Mouse (Mus musculus) midbrain, postnatal 0 days (tissue): ENCODE measurements around the gene Pttg1ip. TPM values are rescaled to one million over a fixed set of nuclear protein-coding genes. Genes with fewer than 3 reads are reported as not detected.

ENCODE experiments used
- ATAC-seq: fragments of 200-750 bp; cut with Nextera tagmentation; 2 replicates; pipeline ENCODE4 v1.8.0; 2017; ENCODE audit warnings: moderate number of reproducible peaks, mild to moderate bottlenecking, moderate TSS enrichment, moderate library complexity; ENCODE audit not compliant: low FRiP score
- DNase-seq: peaks from one replicate; pipeline ENCODE4 v3.0.0-alpha.2; 2015; ENCODE audit warnings: low spot score
- H3K27ac ChIP-seq: fragments of 300-500 bp; sonication (generic); 2 replicates; pipeline ENCODE4 v1.5.1; 2014; ENCODE audit warnings: low read depth, mild to moderate bottlenecking, low read length, mixed read lengths
- H3K27me3 ChIP-seq: fragments of 300-500 bp; sonication (generic); 2 replicates; pipeline ENCODE4 v1.6.1; 2014; ENCODE audit warnings: low read length, control low read depth, mixed read lengths; ENCODE audit not compliant: insufficient read depth
- H3K36me3 ChIP-seq: fragments of 300-500 bp; sonication (generic); 2 replicates; pipeline ENCODE4 v1.6.1; 2014; ENCODE audit warnings: low read length, control low read depth, mixed read lengths; ENCODE audit not compliant: insufficient read depth
- H3K4me1 ChIP-seq: fragments of 300-500 bp; sonication (generic); 2 replicates; pipeline ENCODE4 v1.6.1; 2014; ENCODE audit warnings: mild to moderate bottlenecking, control low read depth, antibody characterized with exemption, low read length, mixed read lengths; ENCODE audit not compliant: insufficient read depth
- H3K4me2 ChIP-seq: fragments of 300-500 bp; sonication (generic); 2 replicates; pipeline ENCODE4 v1.6.1; 2014; ENCODE audit warnings: low read depth, mild to moderate bottlenecking, low read length, mixed read lengths; ENCODE audit not compliant: poor library complexity, severe bottlenecking
- H3K4me3 ChIP-seq: fragments of 300-500 bp; sonication (generic); 2 replicates; pipeline ENCODE4 v1.5.1; 2014; ENCODE audit warnings: low read depth, mild to moderate bottlenecking, low read length, moderate library complexity
- H3K9ac ChIP-seq: fragments of 300-500 bp; sonication (generic); replicated peaks from 2 replicates; pipeline ENCODE4 v1.6.1; 2014; ENCODE audit warnings: mild to moderate bottlenecking, low read length, moderate library complexity, mixed read lengths; ENCODE audit not compliant: poor library complexity, severe bottlenecking
- H3K9me3 ChIP-seq: fragments of 300-500 bp; sonication (generic); 2 replicates; pipeline ENCODE4 v1.6.1; 2016; ENCODE audit warnings: low read length, control low read depth
- CTCF ChIP-seq: IDR thresholded peaks from 2 replicates; pipeline ENCODE4 v1.5.1; 2016; ENCODE audit warnings: antibody characterized with exemption, mild to moderate bottlenecking
- WGBS: fragments of 180-500 bp; shearing (Covaris S2); extraction: QIAGEN DNeasy Blood & Tissue Kit; methylation state at CpG from one replicate; pipeline ENCODE4 v1.1.7; 2014; 5-methylcytosine and 5-hydroxymethylcytosine counted together
- polyA plus RNA-seq: library from polyadenylated mRNA; unstranded; fragments of >200 nt; fragmentation: Nextera tagmentation; extraction: Ambion mirVana; gene quantifications from 2 replicates; pipeline ENCODE4 v1.2.1, GENCODE M21; 2015
- total RNA-seq: library from RNA; depleted of rRNA; stranded (reverse); fragments of >200 nt; gene quantifications from 2 replicates; pipeline ENCODE4 v1.2.3, GENCODE M21; 2014; rRNA removed

Pttg1ip gene
- total RNA-seq (87.2 and 116 TPM in 2 replicates), polyA plus RNA-seq (74.7 and 79.0 TPM in 2 replicates)

DNA sequence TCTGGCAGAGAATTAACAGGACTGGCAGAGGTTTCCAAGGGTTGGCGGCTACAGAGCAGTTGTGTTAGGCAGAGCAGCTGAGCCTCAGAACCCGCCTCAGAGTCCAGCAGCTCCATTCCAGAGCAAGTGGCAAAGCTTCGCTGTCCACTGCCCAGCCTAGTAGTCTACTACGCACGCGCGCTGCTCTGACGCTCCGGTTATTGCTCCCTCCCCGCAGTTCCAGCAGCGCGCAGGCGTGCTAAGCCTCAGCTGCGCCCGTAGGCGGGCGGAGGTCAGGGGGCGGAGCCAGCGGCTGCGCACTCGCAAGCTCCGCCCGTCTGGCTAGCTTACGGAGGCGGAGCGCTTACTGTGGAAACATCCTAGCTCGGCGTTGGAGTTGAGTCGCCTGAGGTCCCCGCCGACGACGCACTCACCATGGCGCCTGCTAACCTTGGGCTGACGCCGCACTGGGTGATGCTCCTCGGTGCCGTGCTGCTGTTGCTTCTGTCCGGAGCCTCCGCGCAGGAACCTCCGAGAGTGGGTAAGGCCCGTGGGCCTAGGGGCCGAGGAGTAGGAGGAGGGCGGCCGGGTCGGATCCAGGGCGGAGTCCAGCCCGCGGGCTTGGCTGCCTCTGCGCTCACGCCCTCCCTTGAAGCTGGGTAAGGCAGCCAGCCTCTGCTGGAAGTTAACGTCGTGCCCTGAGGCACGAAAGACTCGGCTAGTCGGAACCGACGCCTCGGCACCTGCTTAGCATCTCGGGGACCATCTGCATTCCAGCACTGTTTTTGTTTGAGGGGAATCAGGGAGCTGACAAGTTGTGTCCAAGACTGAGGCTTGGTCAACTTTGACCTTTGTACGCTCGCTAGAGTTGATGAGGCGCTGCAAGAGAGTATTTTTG, at the start of gene Pttg1ip:
Gene Pttg1ip (plus strand): TSS at position 313 of the 877 bp plus-strand sequence.
- Histone ChIP-seq H3K9ac (peak within 1 kb of the TSS; percentile 67), H3K4me3 (peak within 1 kb of the TSS; percentile 97), H3K4me2 (peak within 1 kb of the TSS; percentile 88), H3K27me3 (no peaks in the 10 kb centered on the region), H3K4me1 (peaks cover 6% of the 10 kb centered on the region; the same call in 1 of the 2 replicates), H3K36me3 (no peaks in the 10 kb centered on the region; the same call in 1 of the 2 replicates), H3K27ac (peak within 1 kb of the TSS; percentile 69), H3K9me3 (no peaks in the 10 kb centered on the region)
- peak; percentile 98 for ATAC-seq
- DNase-seq, result peak; percentile 99
- no peak for TF ChIP-seq CTCF
- under 1% methylated on average over 64 of the region's 64 CpGs for WGBS

DNA sequence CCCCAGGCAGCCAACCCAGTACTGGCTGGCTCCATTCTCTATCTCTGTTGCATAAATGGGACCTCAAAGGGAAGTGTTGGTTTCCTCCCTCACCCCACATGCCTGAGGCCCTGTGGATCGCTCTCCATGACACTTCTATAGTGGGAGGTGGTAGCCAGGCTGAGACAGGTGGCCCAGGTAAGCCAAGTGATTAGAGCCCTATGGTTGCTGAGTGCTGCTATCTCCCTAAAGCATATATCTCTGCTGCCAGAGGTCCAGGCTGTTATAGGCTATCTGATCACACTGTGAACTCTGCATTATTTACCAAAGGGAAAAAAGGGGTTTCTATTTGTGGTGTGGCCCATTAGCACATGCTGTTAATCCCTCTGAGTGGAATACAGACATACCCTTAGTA, 49.5 kb upstream of the Pttg1ip start:
- no peak for TF ChIP-seq CTCF
- DNase-seq (no peak), ATAC-seq (no peak)
- H3K4me2 ChIP-seq, result no peak overlapping the region
- H3K4me3 ChIP-seq, result no peak overlapping the region
- 73% methylated on average over 1 of the region's 1 CpGs for WGBS
- H3K36me3 ChIP-seq, result no peaks in the 10 kb centered on the region
- H3K27ac ChIP-seq, result no peak overlapping the region
- H3K9ac ChIP-seq, result no peak overlapping the region
- no peaks in the 10 kb centered on the region for H3K27me3 ChIP-seq
- no peaks in the 10 kb centered on the region for H3K4me1 ChIP-seq
- H3K9me3 ChIP-seq, result no peaks in the 10 kb centered on the region

DNA sequence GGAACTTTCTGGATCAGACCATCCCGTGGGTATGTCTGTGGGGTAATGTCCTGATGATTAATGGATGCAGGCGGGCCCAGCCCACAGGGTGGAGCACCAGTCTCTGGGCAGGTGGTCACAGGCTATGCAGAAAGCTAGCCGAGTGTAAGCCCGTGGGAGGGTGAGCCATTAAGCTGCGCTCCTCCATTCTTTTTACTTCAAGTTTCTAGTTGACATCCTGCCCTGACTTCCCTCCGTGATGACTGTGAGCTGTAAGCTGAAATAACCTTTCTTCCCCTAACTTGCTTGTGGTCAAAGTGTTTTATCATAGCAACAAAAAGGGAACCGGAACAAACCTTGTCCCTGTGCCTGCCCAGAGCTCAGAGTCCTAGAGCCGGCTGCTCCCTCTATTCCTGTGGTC, 44.8 kb upstream of the Pttg1ip start:
- H3K27me3 ChIP-seq, result no peaks in the 10 kb centered on the region
- no peaks in the 10 kb centered on the region for H3K36me3 ChIP-seq
- DNase-seq (no peak), ATAC-seq (no peak)
- H3K4me2 ChIP-seq, result no peak overlapping the region
- H3K4me3 ChIP-seq, result no peak overlapping the region
- TF ChIP-seq CTCF, result no peak
- WGBS, result 76% methylated on average over 8 of the region's 8 CpGs
- no peak overlapping the region for H3K27ac ChIP-seq
- H3K4me1 ChIP-seq, result no peaks in the 10 kb centered on the region
- no peak overlapping the region for H3K9ac ChIP-seq
- no peaks in the 10 kb centered on the region for H3K9me3 ChIP-seq

DNA sequence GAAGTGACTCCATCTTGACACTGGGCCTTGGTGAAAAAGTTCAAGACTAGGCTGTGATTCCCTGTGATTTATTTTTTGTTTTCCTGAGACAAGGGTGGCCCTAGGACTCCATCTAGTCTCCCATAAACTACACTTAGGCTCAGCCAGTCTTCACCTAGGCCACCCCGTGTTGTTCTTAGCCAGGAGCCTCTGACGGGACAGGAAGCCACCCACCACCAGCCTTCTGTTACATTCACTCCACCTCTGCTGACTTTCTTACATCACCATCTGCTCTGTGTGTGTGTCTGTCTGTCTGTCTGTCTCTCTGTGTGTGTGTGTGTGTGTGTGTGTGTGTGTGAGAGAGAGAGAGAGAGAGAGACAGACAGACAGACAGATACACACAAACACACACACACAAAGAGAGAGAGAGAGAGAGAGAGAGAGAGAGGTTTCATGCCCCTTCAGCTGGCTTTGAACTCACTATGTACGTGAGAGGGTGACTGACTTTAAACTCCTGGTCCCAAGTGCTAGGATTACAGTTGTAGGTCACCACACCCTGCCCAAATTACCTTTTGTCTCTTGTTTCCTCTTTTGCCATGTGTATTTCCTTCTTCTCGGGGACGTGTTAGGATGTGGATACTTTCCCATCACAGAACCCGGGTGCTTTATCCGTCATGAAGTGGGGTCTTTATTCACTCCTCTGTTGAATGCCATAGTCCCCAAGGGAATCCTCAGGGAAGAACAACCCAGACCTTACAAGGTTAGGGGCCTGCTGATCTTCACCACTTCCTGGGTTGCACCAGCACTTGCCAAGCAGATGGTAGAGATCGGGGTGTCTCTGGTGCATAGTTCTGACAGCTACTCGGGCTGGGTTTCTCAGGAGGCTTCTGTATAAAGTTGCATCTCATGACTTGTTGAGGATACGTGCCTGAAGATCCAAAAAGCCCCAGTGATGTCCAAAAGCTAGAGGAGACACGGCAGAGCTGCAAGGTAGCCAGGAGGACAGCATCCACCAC, 44.0 kb upstream of the Pttg1ip start:
- WGBS, result 84% methylated on average over 11 of the region's 11 CpGs
- Histone ChIP-seq H3K36me3 (no peaks in the 10 kb centered on the region), H3K4me1 (no peaks in the 10 kb centered on the region), H3K9me3 (no peaks in the 10 kb centered on the region), H3K9ac (no peak overlapping the region), H3K27me3 (no peaks in the 10 kb centered on the region), H3K4me2 (no peak overlapping the region), H3K27ac (no peak overlapping the region), H3K4me3 (no peak overlapping the region)
- ATAC-seq (no peak), DNase-seq (no peak)
- no peak for TF ChIP-seq CTCF

DNA sequence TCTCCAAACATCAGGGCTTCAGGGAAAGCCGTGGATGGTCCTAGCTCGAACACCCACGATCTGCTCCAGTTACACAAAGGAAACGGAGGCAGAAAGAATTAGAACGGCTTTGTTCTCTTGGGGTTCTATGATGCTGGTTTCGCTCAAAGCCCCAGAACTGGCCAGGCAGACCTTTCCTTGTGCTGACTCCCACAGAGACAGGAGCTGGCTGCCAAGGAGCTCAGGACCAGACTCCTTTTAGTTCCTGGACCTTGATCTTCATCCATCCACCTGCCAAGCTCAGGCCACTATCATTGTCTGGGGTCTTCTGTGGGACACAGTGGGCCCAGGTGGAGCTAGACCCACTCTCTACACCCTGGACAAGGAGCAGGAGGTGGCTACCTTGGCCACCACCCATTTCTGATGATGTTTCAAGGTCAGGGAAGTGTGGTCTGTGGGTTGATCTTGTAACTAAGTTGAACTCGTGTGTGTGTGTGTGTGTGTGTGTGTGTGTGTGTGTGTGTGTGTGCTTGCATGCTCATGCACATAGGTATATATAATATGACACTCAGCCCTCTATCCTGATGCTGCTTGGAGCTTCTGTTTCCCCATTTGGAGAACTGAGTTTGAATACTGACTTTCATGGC, 42.1 kb upstream of the Pttg1ip start:
- Histone ChIP-seq H3K4me3 (no peak overlapping the region), H3K9ac (no peak overlapping the region), H3K36me3 (no peaks in the 10 kb centered on the region), H3K27ac (no peak overlapping the region), H3K27me3 (no peaks in the 10 kb centered on the region), H3K9me3 (no peaks in the 10 kb centered on the region), H3K4me2 (no peak overlapping the region), H3K4me1 (no peaks in the 10 kb centered on the region)
- ATAC-seq (no peak), DNase-seq (no peak)
- 87% methylated on average over 7 of the region's 7 CpGs for WGBS
- TF ChIP-seq CTCF, result no peak
